Mouse (Mus musculus) granulocyte monocyte progenitor cell, adult 5-6 weeks (primary cell): Measurements from ENCODE around the gene Slc31a1. TPM values are rescaled to one million over a fixed set of nuclear protein-coding genes. Genes with fewer than 3 reads are reported as not detected.

Experiments used
- ATAC-seq: replicated peaks from 2 replicates; pipeline ENCODE4 v1.8.0; 2016; ENCODE audit warnings: mild to moderate bottlenecking, moderate TSS enrichment, inconsistent platforms; ENCODE audit not compliant: poor library complexity, severe bottlenecking
- total RNA-seq, 2 experiments: library from RNA; stranded (forward) in 1 of 2; stranded (reverse) in 1 of 2; fragments of 200-712, 200-1000 nt in 1 of 2; fragments of >200 nt in 1 of 2; fragmentation: Nextera tagmentation in 1 of 2; gene quantifications; 2 replicates each; pipeline ENCODE4 v1.2.3; 2014 to 2017

Slc31a1 gene
- total RNA-seq, 2 experiments from 2014 or later, result 19.8 to 22.5 TPM

DNA sequence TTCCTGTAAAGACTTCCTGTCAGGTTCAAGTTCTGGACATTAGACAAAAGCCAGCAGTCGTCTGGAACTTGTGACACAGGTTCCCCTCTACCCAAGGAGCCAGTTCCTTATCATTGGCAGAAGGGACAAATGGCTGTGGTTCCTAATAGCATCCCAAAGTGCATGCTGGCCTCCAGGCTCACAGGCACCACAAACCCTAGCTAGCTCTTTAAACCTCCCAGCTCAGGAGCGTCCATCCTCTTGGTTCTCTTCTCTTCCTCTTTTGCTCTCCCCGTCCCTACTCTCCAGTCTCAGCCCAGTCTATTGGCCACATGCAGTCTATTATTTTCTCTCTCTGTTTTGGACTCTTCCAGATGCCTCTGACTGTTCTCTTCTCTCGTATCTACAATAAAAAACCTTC, 79.3 kb downstream of the Slc31a1 start:
- ATAC-seq, result peak; percentile 82

DNA sequence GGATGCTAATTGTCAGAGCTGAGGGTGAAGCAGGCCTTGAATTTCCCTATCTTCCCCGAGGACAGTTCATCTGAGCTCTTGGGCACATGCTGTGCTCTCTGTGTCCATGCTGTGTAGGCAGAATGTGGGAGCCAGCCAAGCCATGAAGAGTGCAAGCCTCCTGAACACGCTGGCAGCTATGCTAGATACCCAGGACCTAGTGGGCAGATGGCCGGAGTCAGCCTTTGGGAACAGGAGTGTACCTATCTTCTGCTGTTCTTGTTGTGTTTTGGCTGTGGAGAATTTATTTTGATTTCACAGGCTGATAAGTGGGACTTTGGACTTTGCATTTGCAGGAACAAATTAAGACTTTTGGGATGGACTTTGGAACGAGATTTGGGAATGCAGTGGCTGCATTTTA, 80.0 kb downstream of the Slc31a1 start:
- no peak for ATAC-seq

DNA sequence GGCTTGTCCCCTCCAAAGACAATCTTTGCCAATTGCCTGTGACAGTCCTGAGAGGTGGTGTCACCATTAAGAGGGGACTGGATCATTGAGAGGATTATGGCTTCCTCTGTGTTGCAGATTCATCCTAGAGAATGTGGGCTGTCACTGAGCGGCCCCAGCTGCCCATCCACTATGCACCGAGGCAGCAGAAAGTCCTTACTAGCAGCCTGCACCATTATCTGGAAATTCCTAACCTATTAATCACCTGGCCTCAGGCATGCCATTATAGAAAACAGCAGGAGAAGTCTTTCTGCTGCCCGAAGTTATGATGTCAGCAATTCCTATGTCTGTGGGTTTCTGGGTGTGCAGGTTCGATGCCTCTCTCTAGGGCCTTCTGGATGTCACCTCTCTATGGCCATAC, 80.5 kb downstream of the Slc31a1 start:
- ATAC-seq, result no peak

Other genes starting within 250 kb of the Slc31a1 start
- gene Mup21, start 209.9 kb upstream of the Slc31a1 start, total RNA-seq (2014; fragmentation: Nextera tagmentation), result not detected in 2 replicates
- gene Mup21, start 209.9 kb upstream of the Slc31a1 start, total RNA-seq (2017), result not detected in 2 replicates
- gene Zfp37, start 129.7 kb upstream of the Slc31a1 start, total RNA-seq (2014; fragmentation: Nextera tagmentation), result 0.64 TPM in 1 of 2 replicates, not detected in the other
- not detected in 2 replicates for gene Zfp37, start 129.7 kb upstream of the Slc31a1 start, total RNA-seq (2017)
- gene Slc31a2, start 98.2 kb upstream of the Slc31a1 start, total RNA-seq (2014; fragmentation: Nextera tagmentation), result 36.4 and 39.4 TPM in 2 replicates
- 18.7 and 19.4 TPM in 2 replicates for gene Slc31a2, start 98.2 kb upstream of the Slc31a1 start, total RNA-seq (2017)
- gene Fkbp15, start 179 bp upstream of the Slc31a1 start, total RNA-seq (2014; fragmentation: Nextera tagmentation), result 31.5 and 36.8 TPM in 2 replicates
- gene Fkbp15, start 179 bp upstream of the Slc31a1 start, total RNA-seq (2017), result 47.4 and 54.9 TPM in 2 replicates
- 150 and 151 TPM in 2 replicates for gene Cdc26, start 47.9 kb downstream of the Slc31a1 start, total RNA-seq (2014; fragmentation: Nextera tagmentation)
- gene Cdc26, start 47.9 kb downstream of the Slc31a1 start, total RNA-seq (2017), result 103 and 127 TPM in 2 replicates
- 20.1 and 24.1 TPM in 2 replicates for gene Prpf4, start 48.1 kb downstream of the Slc31a1 start, total RNA-seq (2014; fragmentation: Nextera tagmentation)
- 17.4 and 17.6 TPM in 2 replicates for gene Prpf4, start 48.1 kb downstream of the Slc31a1 start, total RNA-seq (2017)
- not detected in 2 replicates for gene Rnf183, start 74.5 kb downstream of the Slc31a1 start, total RNA-seq (2014; fragmentation: Nextera tagmentation)
- not detected in 2 replicates for gene Rnf183, start 74.5 kb downstream of the Slc31a1 start, total RNA-seq (2017)
- 1.2 and 2.4 TPM in 2 replicates for gene Wdr31, start 110.2 kb downstream of the Slc31a1 start, total RNA-seq (2014; fragmentation: Nextera tagmentation)
- 1.5 and 2.0 TPM in 2 replicates for gene Wdr31, start 110.2 kb downstream of the Slc31a1 start, total RNA-seq (2017)
- gene Bspry, start 119.3 kb downstream of the Slc31a1 start, total RNA-seq (2014; fragmentation: Nextera tagmentation), result not detected in 2 replicates
- 0.43 TPM in 1 of 2 replicates, not detected in the other for gene Bspry, start 119.3 kb downstream of the Slc31a1 start, total RNA-seq (2017)
- 0.23 and 4.2 TPM in 2 replicates for gene Hdhd3, start 142.7 kb downstream of the Slc31a1 start, total RNA-seq (2014; fragmentation: Nextera tagmentation)
- 0.43 TPM in 1 of 2 replicates, not detected in the other for gene Hdhd3, start 142.7 kb downstream of the Slc31a1 start, total RNA-seq (2017)
- 25.4 and 34.6 TPM in 2 replicates for gene Alad, start 159.2 kb downstream of the Slc31a1 start, total RNA-seq (2014; fragmentation: Nextera tagmentation)
- 14.8 and 16.3 TPM in 2 replicates for gene Alad, start 159.2 kb downstream of the Slc31a1 start, total RNA-seq (2017)
- 63.7 and 69.6 TPM in 2 replicates for gene Pole3, start 164.3 kb downstream of the Slc31a1 start, total RNA-seq (2014; fragmentation: Nextera tagmentation)
- 72.0 and 76.7 TPM in 2 replicates for gene Pole3, start 164.3 kb downstream of the Slc31a1 start, total RNA-seq (2017)
- not detected in 2 replicates for gene 4933430I17Rik, start 164.6 kb downstream of the Slc31a1 start, total RNA-seq (2014; fragmentation: Nextera tagmentation)
- 0.72 TPM in 1 of 2 replicates, not detected in the other for gene 4933430I17Rik, start 164.6 kb downstream of the Slc31a1 start, total RNA-seq (2017)
- 6.5 and 17.4 TPM in 2 replicates for gene Rgs3, start 199.1 kb downstream of the Slc31a1 start, total RNA-seq (2014; fragmentation: Nextera tagmentation)
- 5.2 and 11.3 TPM in 2 replicates for gene Rgs3, start 199.1 kb downstream of the Slc31a1 start, total RNA-seq (2017)